ENCODE assay signal across 8 mouse cellular contexts in the genomic region with DNA sequence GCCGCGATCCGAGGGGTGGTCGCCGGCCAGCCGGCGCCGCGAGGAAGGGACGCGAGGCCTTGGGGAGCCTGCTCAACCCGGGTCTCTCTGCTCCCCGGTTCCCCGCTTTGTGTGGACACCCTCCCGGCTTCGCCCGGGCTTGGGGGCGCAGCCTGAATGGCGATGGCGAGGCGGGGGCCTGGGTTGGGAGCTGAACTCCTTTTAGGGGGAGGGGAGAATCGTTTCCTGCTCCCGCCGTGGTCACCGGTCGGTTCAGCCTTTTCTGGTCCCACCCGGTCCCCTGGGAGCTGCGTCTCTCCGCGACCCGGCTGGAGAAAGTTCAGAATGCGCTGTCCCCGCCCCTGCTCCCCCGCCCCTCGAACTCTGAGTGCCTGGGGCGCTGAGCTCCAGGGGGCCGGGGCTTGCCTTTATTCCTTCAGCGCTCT. TPM values are rescaled to one million over a fixed set of nuclear protein-coding genes. Genes with fewer than 3 reads are reported as not detected.
DNase-seq lines count a peak whose midpoint lies in the region; ATAC-seq and TF ChIP-seq lines count a peak whose summit lies in the region.

No protein-coding gene starts in this region.

- H3K4me2 ChIP-seq in embryonic facial prominence, embryonic 13.5 days: peak overlapping the region; percentile 86
- peak overlapping the region; percentile 77 for H3K4me2 ChIP-seq in heart, embryonic 13.5 days
- H3K4me2 ChIP-seq in kidney, postnatal 0 days (ENCODE audit: low read length): peak overlapping the region; percentile 90
- H3K4me2 ChIP-seq in lung, embryonic 14.5 days: peak overlapping the region; percentile 80

- peaks cover 5% of the 10 kb centered on the region; the same call in 1 of the 2 replicates for H3K36me3 ChIP-seq in embryonic facial prominence, embryonic 13.5 days
- H3K36me3 ChIP-seq in heart, embryonic 13.5 days: 0 out of 2 replicates have a peak, but pooled peaks cover 2% of the 10 kb centered on the region
- H3K36me3 ChIP-seq in kidney, postnatal 0 days (ENCODE audit: insufficient read depth, low read length): no peaks in the 10 kb centered on the region
- H3K36me3 ChIP-seq in lung, embryonic 14.5 days (ENCODE audit: insufficient read depth): no peaks in the 10 kb centered on the region

- no peak for TF ChIP-seq CTCF in kidney, postnatal 0 days (IDR thresholded peaks at IDR 0.05; ENCODE audit: low read depth)
- TF ChIP-seq CTCF in lung, embryonic 14.5 days (IDR thresholded peaks at IDR 0.05; ENCODE audit: low read depth): no peak

- peak overlapping the region; percentile 92 for H3K9ac ChIP-seq in embryonic facial prominence, embryonic 13.5 days
- peak overlapping the region; percentile 99 for H3K9ac ChIP-seq in heart, embryonic 13.5 days
- peak overlapping the region; percentile 97 for H3K9ac ChIP-seq in kidney, postnatal 0 days (ENCODE audit: low read depth, low read length)
- peak overlapping the region; percentile 93 for H3K9ac ChIP-seq in lung, embryonic 14.5 days

- H3K27ac ChIP-seq in embryonic facial prominence, embryonic 13.5 days: peak overlapping the region; percentile 92
- H3K27ac ChIP-seq in heart, embryonic 13.5 days (replicated peaks): peak overlapping the region; percentile 94
- peak overlapping the region; percentile 98 for H3K27ac ChIP-seq in kidney, postnatal 0 days
- H3K27ac ChIP-seq in lung, embryonic 14.5 days (ENCODE audit: low read depth): peak overlapping the region; percentile 92

- peak; percentile 14 for DNase-seq in CD4-positive helper T cell, adult 2 months (ENCODE audit: low read depth, low spot score)
- peak; percentile 67 for DNase-seq in adrenal gland, adult 8-10 months
- peak; percentile 88 for DNase-seq in kidney, postnatal 0 days (ENCODE audit: low spot score)
- peak; percentile 79 for DNase-seq in lung, embryonic 14.5 days
- peak; percentile 20 for DNase-seq in right cerebral cortex, adult 2 months (ENCODE audit: low spot score in 2 of 2)
- DNase-seq in urinary bladder, postnatal 4 days (ENCODE audit: low spot score in 2 of 2): peak; percentile 61 to 65

- H3K27me3 ChIP-seq in embryonic facial prominence, embryonic 13.5 days: peaks cover 6% of the 10 kb centered on the region; the same call in 1 of the 2 replicates
- peaks cover 14% of the 10 kb centered on the region; the same call in 1 of the 2 replicates for H3K27me3 ChIP-seq in heart, embryonic 13.5 days (replicated peaks)
- H3K27me3 ChIP-seq in kidney, postnatal 0 days (ENCODE audit: insufficient read depth, low read length): no peaks in the 10 kb centered on the region
- no peaks in the 10 kb centered on the region for H3K27me3 ChIP-seq in lung, embryonic 14.5 days (ENCODE audit: insufficient read depth, low read length)

- peak; percentile 58 for ATAC-seq in embryonic facial prominence, embryonic 13.5 days (ENCODE audit: insufficient number of reproducible peaks, insufficient read depth, low FRiP score, low TSS enrichment, low read depth)
- ATAC-seq in heart, embryonic 13.5 days (ENCODE audit: extremely low read depth, insufficient number of reproducible peaks, low FRiP score, low TSS enrichment): peak; percentile 52; the same call in 1 of the 2 replicates
- peak; percentile 56; the same call in 1 of the 2 replicates for ATAC-seq in kidney, postnatal 0 days (replicated peaks; ENCODE audit: low FRiP score, low read depth)
- peak; percentile 39 for ATAC-seq in lung, embryonic 14.5 days (ENCODE audit: insufficient read depth)

- under 1% methylated on average over 38 of the region's 38 CpGs for WGBS in embryonic facial prominence, embryonic 13.5 days
- 1% methylated on average over 32 of the region's 38 CpGs for WGBS in heart, embryonic 13.5 days
- 1% methylated on average over 29 of the region's 38 CpGs for WGBS in kidney, postnatal 0 days
- WGBS in lung, embryonic 14.5 days: under 1% methylated on average over 37 of the region's 38 CpGs

- H3K4me3 ChIP-seq in embryonic facial prominence, embryonic 13.5 days: peak overlapping the region; percentile 82
- H3K4me3 ChIP-seq in heart, embryonic 13.5 days: peak overlapping the region; percentile 83
- H3K4me3 ChIP-seq in kidney, postnatal 0 days (replicated peaks; ENCODE audit: low read depth, low read length): peak overlapping the region; percentile 89
- H3K4me3 ChIP-seq in lung, embryonic 14.5 days (ENCODE audit: low read depth, low read length): peak overlapping the region; percentile 80

- H3K4me1 ChIP-seq in embryonic facial prominence, embryonic 13.5 days: peaks cover 43% of the 10 kb centered on the region
- H3K4me1 ChIP-seq in heart, embryonic 13.5 days: peaks cover 43% of the 10 kb centered on the region
- peaks cover 38% of the 10 kb centered on the region for H3K4me1 ChIP-seq in kidney, postnatal 0 days (replicated peaks; ENCODE audit: insufficient read depth, low read length)
- H3K4me1 ChIP-seq in lung, embryonic 14.5 days (ENCODE audit: insufficient read depth): peaks cover 26% of the 10 kb centered on the region

- no peaks in the 10 kb centered on the region for H3K9me3 ChIP-seq in embryonic facial prominence, embryonic 13.5 days
- H3K9me3 ChIP-seq in heart, embryonic 13.5 days: no peaks in the 10 kb centered on the region
- H3K9me3 ChIP-seq in kidney, postnatal 0 days (replicated peaks; ENCODE audit: low read length): no peaks in the 10 kb centered on the region
- no peaks in the 10 kb centered on the region for H3K9me3 ChIP-seq in lung, embryonic 14.5 days (ENCODE audit: low read depth, low read length)

RNA-seq across cellular contexts. Expression of a gene that starts 1.8 kb away (rescaled TPM):
- 100 to 1,000 TPM in 2 of 4 experiments, 10 to 100 TPM in 2; 46.1 to 114 (median 84.3) TPM for total RNA-seq in adrenal gland, adult 8-10 months (2022)
- polyA plus RNA-seq in embryonic facial prominence, embryonic 13.5 days (2015; fragmentation: Nextera tagmentation; extraction: Ambion mirVana): 34.9 and 40.3 TPM in 2 replicates
- polyA plus RNA-seq in heart, embryonic 13.5 days (2015; fragmentation: Nextera tagmentation; extraction: Ambion mirVana): 16.8 and 18.1 TPM in 2 replicates
- 16.4 and 19.4 TPM in 2 replicates for polyA plus RNA-seq in kidney, postnatal 0 days (2015; fragmentation: Nextera tagmentation; extraction: Ambion mirVana)
- polyA plus RNA-seq in lung, embryonic 14.5 days (2014; fragmentation: Nextera tagmentation; extraction: Ambion mirVana): 14.1 and 16.8 TPM in 2 replicates

RNA-seq across cellular contexts. Expression of a gene that starts 31.5 kb away (rescaled TPM):
- 10 to 100 TPM; 42.1 to 71.0 (median 59.4) TPM for total RNA-seq in adrenal gland, adult 8-10 months (2022)
- 43.1 and 47.0 TPM in 2 replicates for polyA plus RNA-seq in embryonic facial prominence, embryonic 13.5 days (2015; fragmentation: Nextera tagmentation; extraction: Ambion mirVana)
- polyA plus RNA-seq in heart, embryonic 13.5 days (2015; fragmentation: Nextera tagmentation; extraction: Ambion mirVana): 21.9 and 22.1 TPM in 2 replicates
- 38.8 and 39.8 TPM in 2 replicates for polyA plus RNA-seq in kidney, postnatal 0 days (2015; fragmentation: Nextera tagmentation; extraction: Ambion mirVana)
- 44.5 and 46.8 TPM in 2 replicates for polyA plus RNA-seq in lung, embryonic 14.5 days (2014; fragmentation: Nextera tagmentation; extraction: Ambion mirVana)

RNA-seq across cellular contexts. Expression of a gene that starts 52.4 kb away (rescaled TPM):
- 100 to 1,000 TPM; 230 to 311 (median 252) TPM for total RNA-seq in adrenal gland, adult 8-10 months (2022)
- 374 and 398 TPM in 2 replicates for polyA plus RNA-seq in embryonic facial prominence, embryonic 13.5 days (2015; fragmentation: Nextera tagmentation; extraction: Ambion mirVana)
- 170 and 175 TPM in 2 replicates for polyA plus RNA-seq in heart, embryonic 13.5 days (2015; fragmentation: Nextera tagmentation; extraction: Ambion mirVana)
- 187 and 206 TPM in 2 replicates for polyA plus RNA-seq in kidney, postnatal 0 days (2015; fragmentation: Nextera tagmentation; extraction: Ambion mirVana)
- polyA plus RNA-seq in lung, embryonic 14.5 days (2014; fragmentation: Nextera tagmentation; extraction: Ambion mirVana): 446 and 450 TPM in 2 replicates

Comparison
In these comparisons a context has a peak if more than half of its experiments do, and no peak if none do; other contexts are left out.
1. Peak in every context shown above with its lines: DNase-seq, ATAC-seq, H3K4me3 ChIP-seq and H3K27ac ChIP-seq.
2. DNase-seq: peak in every context shown above with its lines; median percentile 88 in kidney, postnatal 0 days; 79 in lung, embryonic 14.5 days; 67 in adrenal gland, adult 8-10 months; 63 in urinary bladder, postnatal 4 days; 20 in right cerebral cortex, adult 2 months; 14 in CD4-positive helper T cell, adult 2 months.